Mouse (Mus musculus): Measurements from ENCODE around the gene Tut7. TPM values are rescaled to one million over a fixed set of nuclear protein-coding genes. Genes with fewer than 3 reads are reported as not detected.
A peak's percentile ranks its signal among the peaks of the same experiment; 100 is the strongest.

Gene Tut7
- 34.4 and 36.0 TPM in 2 replicates for polyA plus RNA-seq (2015; fragmentation: Nextera tagmentation; extraction: Ambion mirVana)

DNA sequence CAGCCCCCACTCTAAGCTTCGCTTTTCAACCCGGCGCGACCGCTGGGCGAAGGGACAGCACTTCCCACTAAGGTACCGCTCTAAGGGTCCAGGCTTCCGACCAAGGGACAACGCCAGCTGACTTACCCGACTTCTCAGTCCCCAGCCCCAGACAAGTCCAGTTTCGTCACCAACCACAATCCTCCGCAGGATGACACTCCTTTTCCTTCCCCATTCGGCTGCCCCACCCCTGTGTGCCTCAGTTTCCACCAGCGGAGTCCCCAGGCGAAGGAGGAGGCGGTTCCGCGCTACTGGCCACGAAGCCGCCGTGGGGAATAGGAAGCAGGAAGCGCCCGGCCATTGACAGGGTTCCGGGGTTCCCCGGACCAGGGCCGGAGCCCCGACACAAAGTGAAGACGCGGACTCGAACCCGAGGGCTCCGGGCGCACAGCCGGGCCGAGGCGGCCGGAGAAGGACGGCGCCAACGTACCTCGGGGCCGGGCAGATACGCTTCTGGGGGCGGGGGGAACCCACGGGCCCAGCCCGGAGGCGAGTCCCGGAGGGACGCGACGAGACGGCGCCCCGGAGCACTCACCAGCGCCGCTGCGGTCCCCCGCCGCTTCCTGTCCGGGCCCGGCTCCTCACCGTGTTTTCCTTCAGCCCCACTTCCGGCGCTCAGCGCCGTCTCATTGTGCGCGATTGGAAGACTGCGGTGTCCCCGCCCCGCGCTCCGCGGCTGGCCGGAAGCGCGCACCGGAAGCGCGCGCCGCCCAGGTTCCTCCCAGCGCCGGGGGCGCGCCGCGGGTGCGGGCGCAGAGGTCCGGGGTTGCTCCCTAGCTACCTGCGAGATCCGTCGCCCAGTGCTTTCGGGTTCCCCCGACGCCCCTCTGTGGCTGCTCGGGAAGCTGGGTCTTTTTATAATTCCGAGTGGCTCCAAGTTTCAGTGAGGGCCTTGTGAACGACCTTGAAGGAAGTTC, at the start of gene Tut7:
TSS of gene Tut7 (minus strand) at position 641 of the 956 bp plus-strand sequence.
- no peaks in the 10 kb centered on the region for H3K9me3 ChIP-seq (replicated peaks)
- peak within 1 kb of the TSS; percentile 93 for H3K4me3 ChIP-seq
- H3K4me1 ChIP-seq (replicated peaks) = peaks cover 34% of the 10 kb centered on the region
- under 1% methylated on average over 91 of the region's 100 CpGs for WGBS
- H3K27ac ChIP-seq = peak within 1 kb of the TSS; percentile 96
- H3K36me3 ChIP-seq = 0 out of 2 replicates have a peak, but pooled peaks cover 5% of the 10 kb centered on the region
- H3K4me2 ChIP-seq = peak within 1 kb of the TSS; percentile 73
- peak within 1 kb of the TSS; percentile 87 for H3K9ac ChIP-seq
- no peaks in the 10 kb centered on the region for H3K27me3 ChIP-seq
- peak; percentile 98 for ATAC-seq (replicated peaks; ENCODE audit: insufficient number of reproducible peaks, insufficient read depth, low FRiP score, low read depth)

- no peak overlapping the region for H3K4me2 ChIP-seq
- H3K27ac ChIP-seq = no peak overlapping the region
- H3K9me3 ChIP-seq (replicated peaks) = no peaks in the 10 kb centered on the region
- WGBS = 78% methylated on average over 7 of the region's 7 CpGs
- H3K36me3 ChIP-seq = no peaks in the 10 kb centered on the region
- H3K27me3 ChIP-seq = no peaks in the 10 kb centered on the region
- no peak for ATAC-seq (replicated peaks; ENCODE audit: insufficient number of reproducible peaks, insufficient read depth, low FRiP score, low read depth)
- H3K9ac ChIP-seq = no peak overlapping the region
- no peak overlapping the region for H3K4me3 ChIP-seq
- H3K4me1 ChIP-seq (replicated peaks) = no peaks in the 10 kb centered on the region
Measured at GRCm38 (mm10) chr13:59872446-59872845, 49.5 kb upstream of the Tut7 start.

GRCm38 (mm10) chr13:59870004-59870403, 47.1 kb upstream of the Tut7 start:
- H3K27ac ChIP-seq = no peak overlapping the region
- H3K4me2 ChIP-seq = no peak overlapping the region
- no peak overlapping the region for H3K9ac ChIP-seq
- H3K27me3 ChIP-seq = no peaks in the 10 kb centered on the region
- H3K4me1 ChIP-seq (replicated peaks) = no peaks in the 10 kb centered on the region
- no peak for ATAC-seq (replicated peaks; ENCODE audit: insufficient number of reproducible peaks, insufficient read depth, low FRiP score, low read depth)
- H3K9me3 ChIP-seq (replicated peaks) = no peaks in the 10 kb centered on the region
- WGBS = 85% methylated on average over 5 of the region's 5 CpGs
- H3K36me3 ChIP-seq = no peaks in the 10 kb centered on the region
- H3K4me3 ChIP-seq = no peak overlapping the region

DNA sequence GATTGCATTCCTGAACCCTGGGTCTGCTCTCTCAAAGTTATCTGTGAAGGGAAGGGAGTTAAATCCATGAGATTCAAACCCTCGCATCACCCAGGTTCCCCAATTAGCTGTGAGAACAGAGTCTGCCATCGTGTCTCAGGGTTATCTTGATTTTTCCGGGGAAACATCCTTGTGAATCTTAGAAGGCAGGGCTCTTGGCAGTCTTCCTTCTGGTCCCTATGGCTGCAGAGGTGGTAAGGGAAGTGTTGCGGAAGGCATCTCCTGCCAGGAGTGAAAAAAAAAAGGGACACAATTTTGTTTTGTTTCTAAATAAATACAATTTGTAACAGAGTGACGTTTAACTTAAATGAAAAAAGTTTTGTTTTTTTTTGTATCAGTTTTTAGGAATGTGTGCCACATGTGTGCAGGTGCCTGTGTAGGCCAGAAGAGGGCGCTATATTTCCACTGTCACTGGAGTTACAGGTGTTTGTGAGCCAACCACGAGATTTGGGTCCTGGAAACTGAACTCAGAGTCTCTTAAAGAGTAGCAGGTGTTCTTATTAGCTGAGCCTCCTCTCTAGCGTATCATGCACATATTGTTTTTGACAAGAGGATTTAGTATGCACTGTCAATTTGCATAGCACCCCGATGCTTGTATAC, 45.2 kb upstream of the Tut7 start:
- H3K9me3 ChIP-seq (replicated peaks) = no peaks in the 10 kb centered on the region
- no peaks in the 10 kb centered on the region for H3K27me3 ChIP-seq
- no peak overlapping the region for H3K27ac ChIP-seq
- H3K9ac ChIP-seq = no peak overlapping the region
- no peak for ATAC-seq (replicated peaks; ENCODE audit: insufficient number of reproducible peaks, insufficient read depth, low FRiP score, low read depth)
- H3K4me2 ChIP-seq = no peak overlapping the region
- no peak overlapping the region for H3K4me3 ChIP-seq
- no peaks in the 10 kb centered on the region for H3K4me1 ChIP-seq (replicated peaks)
- WGBS = 66% methylated on average over 9 of the region's 9 CpGs
- no peaks in the 10 kb centered on the region for H3K36me3 ChIP-seq

- no peaks in the 10 kb centered on the region for H3K9me3 ChIP-seq (replicated peaks)
- H3K4me1 ChIP-seq (replicated peaks) = no peaks in the 10 kb centered on the region
- no peaks in the 10 kb centered on the region for H3K36me3 ChIP-seq
- no peak overlapping the region for H3K4me3 ChIP-seq
- 69% methylated on average over 7 of the region's 7 CpGs for WGBS
- no peak overlapping the region for H3K4me2 ChIP-seq
- no peaks in the 10 kb centered on the region for H3K27me3 ChIP-seq
- no peak overlapping the region for H3K9ac ChIP-seq
- no peak overlapping the region for H3K27ac ChIP-seq
- ATAC-seq (replicated peaks; ENCODE audit: insufficient number of reproducible peaks, insufficient read depth, low FRiP score, low read depth) = no peak
Measured at GRCm38 (mm10) chr13:59867103-59867502, 44.2 kb upstream of the Tut7 start.

GRCm38 (mm10) chr13:59859515-59859914, 36.6 kb upstream of the Tut7 start:
- no peak overlapping the region for H3K9ac ChIP-seq
- H3K36me3 ChIP-seq = no peaks in the 10 kb centered on the region
- H3K27ac ChIP-seq = no peak overlapping the region
- no peak for ATAC-seq (replicated peaks; ENCODE audit: insufficient number of reproducible peaks, insufficient read depth, low FRiP score, low read depth)
- 68% methylated on average over 7 of the region's 7 CpGs for WGBS
- H3K4me3 ChIP-seq = no peak overlapping the region
- no peaks in the 10 kb centered on the region for H3K4me1 ChIP-seq (replicated peaks)
- no peaks in the 10 kb centered on the region for H3K9me3 ChIP-seq (replicated peaks)
- H3K27me3 ChIP-seq = peaks cover 7% of the 10 kb centered on the region; the same call in 1 of the 2 replicates
- H3K4me2 ChIP-seq = no peak overlapping the region

GRCm38 (mm10) chr13:59856286-59857070, 33.5 kb upstream of the Tut7 start:
- WGBS = 51% methylated on average over 20 of the region's 20 CpGs

DNA sequence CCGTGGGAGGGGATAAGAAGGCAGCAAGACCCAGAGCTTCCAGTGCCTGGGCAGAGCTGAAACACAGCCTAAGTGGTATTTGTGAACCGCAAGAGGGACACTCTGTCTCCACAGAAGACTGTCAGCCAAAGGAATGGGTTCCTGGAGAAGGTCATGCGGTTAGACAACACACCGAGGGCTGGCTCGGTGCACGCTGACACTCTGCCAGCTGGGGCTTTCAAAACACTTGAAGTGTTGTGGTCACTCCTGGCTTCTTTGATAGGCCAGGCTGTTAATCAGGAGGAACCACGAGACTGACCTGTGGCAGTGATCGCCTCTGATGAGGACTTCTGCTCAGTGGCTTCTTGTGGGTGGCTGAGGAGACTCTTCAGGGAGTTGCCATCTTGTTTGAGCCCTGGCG, 30.5 kb upstream of the Tut7 start:
- H3K4me1 ChIP-seq (replicated peaks) = peaks cover 13% of the 10 kb centered on the region
- H3K4me2 ChIP-seq = 0 out of 2 replicates have a peak overlapping the region, but pooled peaks have one; percentile 13
- peaks cover 7% of the 10 kb centered on the region; the same call in 1 of the 2 replicates for H3K27me3 ChIP-seq
- H3K9ac ChIP-seq = no peak overlapping the region
- H3K4me3 ChIP-seq = no peak overlapping the region
- ATAC-seq (replicated peaks; ENCODE audit: insufficient number of reproducible peaks, insufficient read depth, low FRiP score, low read depth) = 0 out of 2 replicates have a peak, but pooled peaks have one; percentile 13
- H3K36me3 ChIP-seq = no peaks in the 10 kb centered on the region
- no peaks in the 10 kb centered on the region for H3K9me3 ChIP-seq (replicated peaks)
- 41% methylated on average over 9 of the region's 9 CpGs for WGBS
- 0 out of 2 replicates have a peak overlapping the region, but pooled peaks have one; percentile 9 for H3K27ac ChIP-seq

More at GRCm38 (mm10) chr13:59856286-59857070, 33.5 kb upstream of the Tut7 start:
- Histone ChIP-seq H3K9ac (no peak overlapping the region), H3K9me3 (replicated peaks) (no peaks in the 10 kb centered on the region), H3K27ac (no peak overlapping the region), H3K36me3 (no peaks in the 10 kb centered on the region), H3K4me1 (replicated peaks) (peaks cover 6% of the 10 kb centered on the region), H3K27me3 (peaks cover 7% of the 10 kb centered on the region; the same call in 1 of the 2 replicates), H3K4me3 (no peak overlapping the region), H3K4me2 (no peak overlapping the region)
- no peak for ATAC-seq (replicated peaks; ENCODE audit: insufficient number of reproducible peaks, insufficient read depth, low FRiP score, low read depth)

GRCm38 (mm10) chr13:59850373-59850772, 27.4 kb upstream of the Tut7 start:
- Histone ChIP-seq H3K4me3 (no peak overlapping the region), H3K27me3 (peaks cover 5% of the 10 kb centered on the region; the same call in 1 of the 2 replicates), H3K27ac (0 out of 2 replicates have a peak overlapping the region, but pooled peaks have one; percentile 21), H3K36me3 (no peaks in the 10 kb centered on the region), H3K9ac (no peak overlapping the region), H3K9me3 (replicated peaks) (no peaks in the 10 kb centered on the region), H3K4me2 (no peak overlapping the region), H3K4me1 (replicated peaks) (peaks cover 13% of the 10 kb centered on the region)
- 29% methylated on average over 10 of the region's 10 CpGs for WGBS
- peak; percentile 62; the same call in 1 of the 2 replicates for ATAC-seq (replicated peaks; ENCODE audit: insufficient number of reproducible peaks, insufficient read depth, low FRiP score, low read depth)

DNA sequence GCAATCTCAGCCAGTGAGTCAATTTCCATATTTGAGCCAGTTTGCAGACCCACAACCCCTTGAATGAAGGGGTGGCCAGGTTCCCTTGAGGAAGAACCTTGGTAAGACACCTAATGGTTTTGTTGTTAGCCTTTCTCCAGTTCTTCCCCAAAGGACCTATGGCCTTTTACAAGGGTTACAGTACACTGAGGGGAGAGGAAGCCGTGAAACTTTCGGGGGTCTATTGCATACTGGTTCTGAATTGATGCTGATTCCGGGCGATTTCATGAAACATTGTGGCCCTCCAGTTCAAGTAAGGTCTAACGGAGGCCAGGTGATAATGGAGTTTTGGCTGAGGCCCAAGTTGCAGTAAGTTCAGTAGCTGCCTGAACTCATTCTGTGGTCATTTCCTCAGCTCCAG, 21.7 kb upstream of the Tut7 start:
- 84% methylated on average over 5 of the region's 5 CpGs for WGBS
- ATAC-seq (replicated peaks; ENCODE audit: insufficient number of reproducible peaks, insufficient read depth, low FRiP score, low read depth) = no peak

More for the DNA sequence above, 21.7 kb upstream of the Tut7 start:
- Histone ChIP-seq H3K9ac (no peak overlapping the region), H3K27ac (no peak overlapping the region), H3K4me1 (replicated peaks) (no peaks in the 10 kb centered on the region), H3K36me3 (no peaks in the 10 kb centered on the region), H3K4me3 (no peak overlapping the region), H3K9me3 (replicated peaks) (no peaks in the 10 kb centered on the region), H3K27me3 (no peaks in the 10 kb centered on the region), H3K4me2 (no peak overlapping the region)
